Mouse (Mus musculus) adrenal gland, postnatal 25 days (tissue): Measurements from ENCODE around the gene Aqp11. TPM values are rescaled to one million over a fixed set of nuclear protein-coding genes. Genes with fewer than 3 reads are reported as not detected.
A peak's percentile ranks its signal among the peaks of the same experiment; 100 is the strongest.

Experiments used
- DNase-seq: peaks from one replicate; pipeline ENCODE4 v3.0.0; 2021; ENCODE audit warnings: mixed read lengths
- total RNA-seq: library from RNA; stranded (reverse); gene quantifications from 2 replicates; pipeline ENCODE4 v1.2.3, GENCODE M21; 2021

Aqp11 gene
- total RNA-seq, 1 experiment from 2014 or later = 5.2 TPM

- no peak for DNase-seq
Observed at GRCm38 (mm10) chr7:97707809-97708208, 30.3 kb downstream of the Aqp11 start.

DNA sequence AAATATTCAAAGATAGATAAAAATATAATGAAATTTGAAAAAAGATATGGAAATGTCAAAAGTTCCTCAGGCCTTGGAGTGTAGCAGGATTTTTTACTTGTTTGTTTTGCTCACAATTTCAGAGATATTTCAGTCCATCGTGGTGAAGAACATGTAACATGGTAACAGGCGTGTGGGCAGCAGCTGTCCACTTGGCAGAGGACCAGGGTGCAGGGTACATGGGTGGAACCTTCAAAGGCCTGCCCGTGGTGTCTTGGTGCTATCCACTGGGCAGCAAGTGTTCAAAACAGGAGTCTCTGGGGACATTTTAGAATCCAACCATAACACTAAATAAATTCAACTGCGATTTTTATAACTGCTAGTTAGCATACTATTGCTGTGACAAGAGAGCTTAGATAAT, 31.0 kb downstream of the Aqp11 start:
- DNase-seq = no peak

DNA sequence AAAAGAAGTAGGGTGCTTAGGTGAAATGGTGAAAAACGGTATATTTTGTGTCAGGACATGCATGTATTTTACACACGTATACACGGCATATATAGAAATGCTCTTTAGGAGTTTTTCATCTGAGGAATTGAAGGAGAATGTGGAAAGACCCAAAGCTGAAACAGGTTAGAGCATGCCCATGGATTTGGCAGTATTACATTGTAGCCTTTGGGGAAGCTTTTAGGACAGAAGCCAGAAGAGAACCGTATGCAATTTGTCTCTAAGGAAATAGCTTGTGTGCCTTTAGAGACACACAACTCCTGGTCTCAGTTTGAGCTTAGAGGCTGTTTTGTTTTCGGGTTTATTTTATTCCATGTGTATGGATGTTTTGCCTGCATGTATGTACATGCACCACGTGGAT, 37.0 kb downstream of the Aqp11 start:
- DNase-seq = no peak

GRCm38 (mm10) chr7:97700173-97700572, 37.9 kb downstream of the Aqp11 start:
- no peak for DNase-seq

DNA sequence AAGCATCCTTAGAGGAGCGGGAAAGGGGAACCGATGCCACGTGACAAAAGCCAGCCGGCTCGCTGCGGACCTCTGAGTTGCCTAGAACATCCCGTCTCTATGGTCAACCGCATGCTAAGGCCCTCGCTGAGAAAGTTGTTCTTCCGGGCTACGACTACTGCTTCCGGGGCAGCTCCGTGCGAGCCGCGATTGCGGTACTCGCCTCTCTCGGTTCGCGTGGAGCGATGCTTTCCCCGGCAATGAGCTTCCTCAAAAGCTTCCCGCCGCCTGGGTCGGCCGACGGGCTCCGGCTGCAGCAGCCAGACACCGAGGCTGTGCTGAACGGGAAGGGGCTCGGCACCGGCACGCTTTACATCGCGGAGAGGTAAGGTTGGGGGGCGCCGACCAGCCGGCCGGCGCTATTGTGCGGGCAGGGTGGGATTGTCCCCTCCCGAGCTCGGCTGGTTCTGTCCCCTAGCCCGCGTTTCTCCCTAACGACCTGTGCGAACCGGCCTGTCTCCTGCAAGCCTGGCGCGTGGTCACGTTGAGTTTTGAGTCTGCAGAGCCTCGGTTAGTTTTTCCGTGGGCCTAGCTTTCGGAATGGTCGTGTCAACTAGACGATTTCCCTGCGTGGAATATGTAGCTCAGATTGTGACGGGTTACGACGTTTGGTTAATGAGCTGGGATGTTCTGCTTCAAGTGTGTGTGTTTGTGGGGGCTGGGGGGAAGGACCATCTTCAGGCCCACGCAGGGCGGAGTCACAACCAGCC, 41.4 kb downstream of the Aqp11 start, which contains the start of gene Clns1a:
TSS of gene Clns1a (plus strand) at position 129 of the 749 bp plus-strand sequence.
- peak; percentile 92 for DNase-seq

GRCm38 (mm10) chr7:97696133-97696505, 42.0 kb downstream of the Aqp11 start:
- DNase-seq = peak; percentile 16

- DNase-seq = no peak
Observed at GRCm38 (mm10) chr7:97695441-97695840, 42.6 kb downstream of the Aqp11 start.

DNA sequence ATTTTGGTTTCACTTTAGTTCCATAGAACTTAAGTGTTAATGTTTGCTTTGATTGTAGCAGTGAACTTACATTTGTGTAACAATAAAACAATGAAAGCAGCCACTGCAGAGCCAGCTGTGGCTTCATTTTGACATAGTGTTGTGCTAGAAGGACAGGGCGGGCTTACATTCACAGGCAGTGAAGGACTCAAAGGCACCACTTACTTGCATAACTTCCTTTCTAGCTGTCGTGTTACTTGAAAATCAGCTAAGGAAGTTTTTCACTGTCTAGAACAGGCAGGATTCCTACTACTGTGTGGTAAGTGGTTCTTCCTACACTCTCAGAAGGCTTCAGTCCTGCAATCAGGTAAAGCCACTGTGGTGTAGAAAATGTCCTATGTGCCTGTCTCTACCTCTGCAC, 50.3 kb downstream of the Aqp11 start:
- no peak for DNase-seq

DNA sequence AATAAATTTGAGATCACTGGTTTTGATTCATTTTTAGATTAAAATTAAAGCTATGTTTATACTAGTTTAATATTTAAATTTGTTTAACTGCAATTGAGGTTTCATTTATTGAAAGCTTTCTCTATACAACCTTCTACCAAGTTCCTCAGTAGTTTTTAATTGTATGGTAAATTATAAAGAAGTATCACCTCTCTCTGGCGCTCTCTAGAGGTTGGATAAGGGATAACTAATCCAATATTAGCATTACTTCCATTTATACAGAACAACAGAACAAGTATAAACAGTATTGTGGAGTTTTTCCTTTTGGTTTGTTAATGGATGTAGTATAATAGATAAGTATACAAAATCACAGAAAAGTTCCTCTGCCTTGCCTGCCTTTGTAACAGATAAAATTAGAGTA, 58.9 kb downstream of the Aqp11 start:
- no peak for DNase-seq

Other genes with a start within 250 kb of the Aqp11 start
- gene Aamdc, start 158.8 kb downstream of the Aqp11 start, total RNA-seq = 32.2 and 36.8 TPM in 2 replicates
- gene Rsf1, start 158.4 kb downstream of the Aqp11 start, total RNA-seq = 30.6 and 32.0 TPM in 2 replicates
- 54.1 and 56.9 TPM in 2 replicates for gene Clns1a, start 41.7 kb downstream of the Aqp11 start, total RNA-seq
- gene Pak1, start 50.3 kb upstream of the Aqp11 start, total RNA-seq = 20.5 and 26.5 TPM in 2 replicates
- gene Gdpd4, start 181.7 kb upstream of the Aqp11 start, total RNA-seq = not detected in 2 replicates